Mouse (Mus musculus) frontal cortex, postnatal 36 days (tissue): ENCODE measurements at regions not wholly inside any gene's neighbourhood (a gene's known extent, or its start where the extent isn't known, plus 50 kb on each side); places are given as distances from the start of the nearest gene placed in this dataset.

Experiments used
- DNase-seq, 2 experiments: peaks; one replicate each; pipeline ENCODE4 v3.0.0; 2022; ENCODE audit warnings: low spot score in 2 of 2

- no peak for DNase-seq
Observed at GRCm38 (mm10) chr12:37632368-37632767, 185.2 kb upstream of the Dgkb start.

DNA sequence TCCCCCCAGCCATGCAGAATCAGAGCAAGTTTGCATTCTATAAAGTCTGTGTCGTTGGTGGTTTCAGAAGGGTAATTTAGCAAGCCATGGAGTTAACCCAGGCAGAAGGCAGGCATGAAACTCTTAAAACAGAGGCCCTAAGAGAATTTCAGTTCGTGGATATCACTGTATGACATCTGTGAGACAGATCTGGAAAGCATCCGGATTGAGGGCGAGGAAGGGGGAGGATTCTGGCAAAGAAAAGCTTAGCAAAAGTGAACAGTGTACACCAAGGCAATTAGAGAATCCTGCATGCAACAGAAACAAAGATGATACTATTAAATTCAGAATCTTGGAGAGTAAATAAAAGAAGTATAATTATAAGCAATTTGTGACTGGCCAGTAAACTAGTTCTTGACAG lies 184.2 kb upstream of the Dgkb start:
- peak in 1 of 2 experiments; percentile 13 for DNase-seq

DNA sequence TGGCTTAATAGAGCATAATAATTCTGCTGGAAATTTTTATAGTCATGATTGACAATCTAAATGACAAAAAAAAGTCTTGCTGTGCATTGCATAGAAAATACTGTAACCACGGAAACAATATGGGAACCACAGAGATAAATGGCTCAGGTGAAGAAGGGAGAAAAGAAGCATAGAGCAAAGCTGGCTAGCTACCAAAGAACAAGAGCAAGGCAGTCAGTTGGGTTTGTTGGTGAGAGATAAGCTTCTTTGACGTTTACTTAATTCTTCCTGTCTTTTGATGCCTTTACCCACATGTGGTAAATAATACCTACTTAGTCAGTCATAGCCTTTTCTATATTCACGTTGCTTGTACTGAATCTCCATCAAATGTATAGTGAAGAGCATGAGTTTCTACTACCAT lies 171.3 kb upstream of the Dgkb start:
- no peak for DNase-seq

- DNase-seq, result no peak
Observed at GRCm38 (mm10) chr12:37653287-37653686, 164.2 kb upstream of the Dgkb start.

- DNase-seq, result no peak
Observed at GRCm38 (mm10) chr12:37654256-37654655, 163.3 kb upstream of the Dgkb start.

- DNase-seq, result no peak
Observed at GRCm38 (mm10) chr12:37660016-37660415, 157.5 kb upstream of the Dgkb start.

GRCm38 (mm10) chr12:37682455-37683110 lies 134.9 kb upstream of the Dgkb start:
- no peak for DNase-seq

- DNase-seq, result no peak
Observed at GRCm38 (mm10) chr12:37692584-37692983, 124.9 kb upstream of the Dgkb start.
